Mouse (Mus musculus): ENCODE measurements around the gene Bag3.

DNA sequence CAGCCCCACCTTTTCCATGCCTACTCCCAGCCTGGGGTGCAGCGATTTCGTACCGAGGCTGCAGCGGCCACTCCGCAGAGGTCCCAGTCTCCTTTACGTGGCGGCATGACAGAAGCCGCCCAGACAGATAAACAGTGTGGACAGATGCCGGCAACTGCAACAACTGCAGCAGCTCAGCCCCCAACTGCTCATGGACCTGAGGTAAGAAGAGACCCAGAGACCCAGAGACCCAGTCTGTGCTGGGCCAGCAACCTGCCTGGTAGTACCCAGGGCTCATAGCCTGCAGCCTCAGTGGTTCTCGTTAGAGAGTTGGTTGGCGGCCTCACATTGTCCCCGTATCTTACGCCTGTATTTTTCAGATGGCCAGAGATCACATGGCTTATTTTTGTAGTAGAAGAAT lies 16.7 kb downstream of the Bag3 start:
- TF ChIP-seq CTCF (conservative IDR thresholded peaks at IDR 0.05; ENCODE audit: low read length) (no peak), NANOG (IDR thresholded peaks at IDR 0.05; ENCODE audit: borderline replicate concordance, low read length) (no peak), POU5F1 (IDR thresholded peaks at IDR 0.05; ENCODE audit: borderline replicate concordance, low read length) (no peak)
